Mouse (Mus musculus) CH12.LX (cell line): Measurements from ENCODE around the gene Zbtb17. TPM values are rescaled to one million over a fixed set of nuclear protein-coding genes. Genes with fewer than 3 reads are reported as not detected.

Source experiments
- DNase-seq: peaks from one replicate; pipeline ENCODE4 v3.0.0-alpha.2; 2013; ENCODE audit errors: extremely low read depth
- H3K27ac ChIP-seq: 2 replicates; pipeline ENCODE4 v1.5.1; 2012; ENCODE audit warnings: low read depth, mild to moderate bottlenecking, control low read depth, moderate library complexity; ENCODE audit not compliant: insufficient read depth
- H3K27me3 ChIP-seq: replicated peaks from 2 replicates; pipeline ENCODE3; 2012; ENCODE audit warnings: inconsistent platforms
- H3K36me3 ChIP-seq, 2 experiments: replicated peaks in 1 of 2; 2 replicates each; pipeline versions ENCODE3 to v1.6.1; 2012; ENCODE audit warnings: inconsistent platforms in 1 of 2, low read length in 1 of 2, mild to moderate bottlenecking in 1 of 2, mixed read lengths in 1 of 2, moderate library complexity in 1 of 2; ENCODE audit not compliant: control insufficient read depth in 1 of 2, insufficient read depth in 1 of 2
- H3K4me1 ChIP-seq, 2 experiments: 2 replicates each; pipeline ENCODE4 v1.6.1; 2012; ENCODE audit warnings: inconsistent platforms in 1 of 2, moderate library complexity in 1 of 2; ENCODE audit not compliant: insufficient read depth in 2 of 2, control insufficient read depth in 1 of 2
- H3K4me2 ChIP-seq: 2 replicates; pipeline ENCODE4 v1.6.1; 2012; ENCODE audit warnings: low read depth, mild to moderate bottlenecking, control low read depth; ENCODE audit not compliant: poor library complexity, insufficient read depth, severe bottlenecking
- H3K4me3 ChIP-seq, 3 experiments: fragments of 150-350 bp in 1 of 3; sonication (generic) in 1 of 3; replicated peaks in 1 of 3; 2 replicates each; pipeline versions ENCODE3 to v1.5.1; 2011 to 2012; ENCODE audit warnings: low read depth in 2 of 3, low read length in 2 of 3, mild to moderate bottlenecking in 2 of 3, moderate library complexity in 2 of 3, control low read depth in 1 of 3, improper control_type of control experiment in 1 of 3, inconsistent platforms in 1 of 3, mixed read lengths in 1 of 3; ENCODE audit not compliant: poor library complexity in 1 of 3
- H3K79me2 ChIP-seq: replicated peaks from 2 replicates; pipeline ENCODE4 v1.6.1; 2012; ENCODE audit warnings: mild to moderate bottlenecking, moderate library complexity; ENCODE audit not compliant: control insufficient read depth, poor library complexity, insufficient read depth, severe bottlenecking; ENCODE audit errors: extremely low read depth
- H3K9ac ChIP-seq: 2 replicates; pipeline ENCODE4 v1.6.1; 2012; ENCODE audit warnings: low read depth, mild to moderate bottlenecking, control low read depth, moderate library complexity; ENCODE audit not compliant: insufficient read depth
- H3K9me3 ChIP-seq: replicated peaks from 2 replicates; pipeline ENCODE3; 2012; ENCODE audit warnings: low read length, inconsistent platforms, mixed read lengths
- CHD1 ChIP-seq: IDR thresholded peaks from 2 replicates; pipeline ENCODE4 v1.6.1; 2012; ENCODE audit warnings: low read depth, low read length, improper control_type of control experiment, inconsistent platforms
- CTCF ChIP-seq, 2 experiments: IDR thresholded peaks in 1 of 2; conservative IDR thresholded peaks in 1 of 2; 2 replicates each; pipeline ENCODE4 v1.5.1; 2011 to 2012; ENCODE audit warnings: low read depth in 2 of 2, low read length in 2 of 2, improper control_type of control experiment in 1 of 2, inconsistent platforms in 1 of 2, mild to moderate bottlenecking in 1 of 2, moderate library complexity in 1 of 2
- ELF1 ChIP-seq: IDR thresholded peaks from 2 replicates; pipeline ENCODE4 v1.6.1; 2014; ENCODE audit warnings: low read depth, mild to moderate bottlenecking, inconsistent platforms, low read length, improper control_type of control experiment
- ETS1 ChIP-seq: conservative IDR thresholded peaks from 2 replicates; pipeline ENCODE4 v1.6.1; 2012; ENCODE audit warnings: low read depth, mild to moderate bottlenecking, inconsistent platforms, low read length, improper control_type of control experiment, moderate library complexity
- GABPA ChIP-seq: IDR thresholded peaks from 2 replicates; pipeline ENCODE4 v1.6.1; 2012; ENCODE audit warnings: low read depth, low read length, improper control_type of control experiment, inconsistent platforms; ENCODE audit not compliant: insufficient replicate concordance
- JUN ChIP-seq: IDR thresholded peaks from 2 replicates; pipeline ENCODE4 v1.6.1; 2011; ENCODE audit warnings: low read depth, mild to moderate bottlenecking, low read length, improper control_type of control experiment, moderate library complexity; ENCODE audit not compliant: insufficient read depth
- MAFK ChIP-seq: IDR thresholded peaks from 2 replicates; pipeline ENCODE4 v1.6.1; 2011; ENCODE audit warnings: low read length, improper control_type of control experiment; ENCODE audit not compliant: insufficient replicate concordance
- MXI1 ChIP-seq: IDR thresholded peaks from 2 replicates; pipeline ENCODE4 v1.6.1; 2011; ENCODE audit warnings: mild to moderate bottlenecking, low read depth, low read length, improper control_type of control experiment
- MYC ChIP-seq: IDR thresholded peaks from 2 replicates; pipeline ENCODE4 v1.6.1; 2011; ENCODE audit warnings: low read depth, mild to moderate bottlenecking, improper control_type of control experiment, low read length
- NELFE ChIP-seq: IDR thresholded peaks from 2 replicates; pipeline ENCODE4 v1.6.1; 2011; ENCODE audit warnings: low read depth, low read length, improper control_type of control experiment
- NRF1 ChIP-seq: IDR thresholded peaks from 2 replicates; pipeline ENCODE4 v1.6.1; 2014; ENCODE audit warnings: low read depth, mild to moderate bottlenecking, inconsistent platforms, low read length, improper control_type of control experiment, moderate library complexity
- PAX5 ChIP-seq: IDR thresholded peaks from 2 replicates; pipeline ENCODE4 v1.6.1; 2012; ENCODE audit warnings: low read length, inconsistent platforms, mixed read lengths
- POLR2AphosphoS2 ChIP-seq: IDR thresholded peaks from 2 replicates; pipeline ENCODE4 v1.6.1; 2011; ENCODE audit warnings: low read depth, low read length, improper control_type of control experiment
- SMC3 ChIP-seq: IDR thresholded peaks from 2 replicates; pipeline ENCODE4 v1.6.1; 2011; ENCODE audit warnings: low read depth, low read length, improper control_type of control experiment
- TBP ChIP-seq: conservative IDR thresholded peaks from 2 replicates; pipeline ENCODE4 v1.6.1; 2011; ENCODE audit warnings: low read depth, low read length, improper control_type of control experiment
- USF1 ChIP-seq: IDR thresholded peaks from 2 replicates; pipeline ENCODE4 v1.6.1; 2014; ENCODE audit warnings: low read depth, mild to moderate bottlenecking, inconsistent platforms, low read length, improper control_type of control experiment
- USF2 ChIP-seq: conservative IDR thresholded peaks from 2 replicates; pipeline ENCODE4 v1.6.1; 2011; ENCODE audit warnings: low read depth, low read length, improper control_type of control experiment
- ZNF384 ChIP-seq: IDR thresholded peaks from 2 replicates; pipeline ENCODE4 v1.6.1; 2012; ENCODE audit warnings: low read depth, low read length, improper control_type of control experiment, inconsistent platforms
- dilution Hi-C: fragments of 300-500 bp; cut with MboI; formaldehyde crosslinking; loops from 2 replicates; pipeline ENCODE4 v1.14.3; 2020; ENCODE audit warnings: low sequenced_read_pairs; ENCODE audit not compliant: extremely low pct_unique_long_range_greater_than_20kb, extremely low pct_ligation_motif_present
- in situ Hi-C: fragments of 300-500 bp; cut with MboI; formaldehyde crosslinking; loops from 3 replicates; pipeline ENCODE4 v1.14.3; 2019; ENCODE audit warnings: low sequenced_read_pairs, low pct_ligation_motif_present, low pct_unique_long_range_greater_than_20kb, mixed read lengths
- polyA plus RNA-seq: library from polyadenylated mRNA; unstranded; fragments of >175 nt; gene quantifications from 2 replicates; pipeline ENCODE4 v1.2.1, GENCODE M21; 2012; ENCODE audit warnings: low read depth; ENCODE audit not compliant: insufficient read length
- total RNA-seq, 2 experiments: library from RNA; depleted of rRNA; stranded (reverse); fragments of 300-350 nt in 1 of 2; fragments of >200 nt in 1 of 2; gene quantifications; 2 replicates each; pipeline ENCODE4 v1.2.3; 2012 to 2014

Gene Zbtb17
- total and polyA plus RNA-seq, 3 experiments = 21.4 to 51.2 (median 47.6) TPM

DNA sequence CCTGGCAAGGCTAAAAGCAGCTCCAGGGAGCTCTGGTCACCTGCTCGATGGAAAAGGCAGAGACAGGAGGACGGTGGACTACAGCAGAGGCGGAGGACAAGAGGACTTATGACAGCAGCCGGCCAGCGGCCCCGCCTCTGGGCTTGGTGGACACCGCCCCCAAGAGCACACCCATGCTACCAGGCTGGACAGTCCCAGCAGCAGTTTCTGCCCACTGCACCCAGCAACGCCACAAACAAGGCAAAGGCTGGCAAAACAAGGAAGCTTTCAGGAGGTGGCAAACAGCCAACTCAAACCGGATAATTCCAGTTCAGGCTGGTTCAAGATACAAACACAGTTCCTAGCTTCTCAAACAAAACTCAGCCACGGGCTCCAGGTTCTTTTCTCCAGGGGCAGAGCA is 61.9 kb downstream of the Zbtb17 start:
- no peak overlapping the region for H3K4me3 ChIP-seq
- H3K4me2 ChIP-seq = no peak overlapping the region
- H3K79me2 ChIP-seq = peaks cover 42% of the 10 kb centered on the region
- in situ Hi-C loops (no loop called here), dilution Hi-C loops (no loop called here)
- no peaks in the 10 kb centered on the region for H3K4me1 ChIP-seq
- no peak overlapping the region for H3K27ac ChIP-seq
- no peak for TF ChIP-seq USF1
- no peak for TF ChIP-seq PAX5
- no peak for TF ChIP-seq MXI1
- no peak for TF ChIP-seq ZNF384
- TF ChIP-seq GABPA = no peak
- TF ChIP-seq CTCF (conservative IDR thresholded peaks at IDR 0.05 in 1 of 2, IDR thresholded peaks at IDR 0.05 in 1 of 2; ENCODE audit: low read depth in 2 of 2, low read length in 2 of 2) = no peak
- no peak for TF ChIP-seq USF2
- no peak for TF ChIP-seq POLR2AphosphoS2
- TF ChIP-seq TBP = no peak
- TF ChIP-seq SMC3 = no peak
- no peak for TF ChIP-seq ELF1
- no peak for TF ChIP-seq MYC
- no peak for TF ChIP-seq NRF1
- no peak for TF ChIP-seq CHD1
- no peak for TF ChIP-seq MAFK
- TF ChIP-seq JUN = no peak
- TF ChIP-seq ETS1 = no peak
- H3K27me3 ChIP-seq = no peaks in the 10 kb centered on the region
- H3K9ac ChIP-seq = no peak overlapping the region
- no peak for DNase-seq
- H3K9me3 ChIP-seq = no peaks in the 10 kb centered on the region
- peaks cover 0 to 53% of the 10 kb centered on the region in 2 experiments for H3K36me3 ChIP-seq

DNA sequence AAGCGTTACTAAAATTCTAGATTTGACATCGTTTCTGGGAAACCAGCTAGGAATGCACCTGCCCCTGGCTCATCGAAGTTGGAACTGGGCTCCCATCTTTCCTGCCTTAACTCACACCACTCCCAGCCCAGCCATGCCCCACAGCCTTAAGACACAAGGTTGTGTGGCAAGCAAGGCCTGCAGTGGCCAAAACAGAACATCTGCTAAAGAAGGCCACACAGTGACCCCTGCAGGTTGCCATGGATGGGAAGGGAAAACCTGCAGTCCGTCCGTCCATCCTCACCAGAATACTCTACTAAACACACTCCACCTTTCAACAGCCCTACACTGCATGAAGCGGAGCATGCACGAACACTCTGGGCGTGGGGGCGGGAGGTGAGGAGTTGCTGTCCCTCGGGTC is 62.4 kb downstream of the Zbtb17 start:
- DNase-seq = no peak
- Histone ChIP-seq H3K4me3 (no peak overlapping the region), H3K9ac (no peak overlapping the region), H3K36me3 (peaks cover 0 to 54% of the 10 kb centered on the region in 2 experiments), H3K4me1 (no peaks in the 10 kb centered on the region), H3K27ac (no peak overlapping the region), H3K9me3 (no peaks in the 10 kb centered on the region), H3K4me2 (no peak overlapping the region), H3K27me3 (no peaks in the 10 kb centered on the region), H3K79me2 (peaks cover 42% of the 10 kb centered on the region)
- TF ChIP-seq CTCF (conservative IDR thresholded peaks at IDR 0.05 in 1 of 2, IDR thresholded peaks at IDR 0.05 in 1 of 2; ENCODE audit: low read depth in 2 of 2, low read length in 2 of 2) (peak in 1 of 2 experiments; percentile 22; a peak in 1 of 4 replicates), NELFE (no peak)
- in situ Hi-C loops (no loop called here), dilution Hi-C loops (no loop called here)
